Mouse (Mus musculus): ENCODE data around the gene Zmynd12.

Gene Zmynd12

GRCm38 (mm10) chr4:119450436-119450835, 27.8 kb downstream of the Zmynd12 start:
- no peak for DNase-seq

GRCm38 (mm10) chr4:119453128-119453527, 30.5 kb downstream of the Zmynd12 start:
- no peak for DNase-seq

- no peak for DNase-seq
Observed at GRCm38 (mm10) chr4:119453533-119453932, 30.9 kb downstream of the Zmynd12 start.

GRCm38 (mm10) chr4:119460296-119460695, 37.7 kb downstream of the Zmynd12 start:
- DNase-seq = peak; percentile 34

- DNase-seq = peak; percentile 57
Observed at GRCm38 (mm10) chr4:119460728-119461141, 38.1 kb downstream of the Zmynd12 start.

- no peak for DNase-seq
Observed at GRCm38 (mm10) chr4:119462457-119462856, 39.8 kb downstream of the Zmynd12 start.

GRCm38 (mm10) chr4:119462858-119463755, 40.5 kb downstream of the Zmynd12 start:
- DNase-seq = peak; percentile 78

- no peak for DNase-seq
Observed at GRCm38 (mm10) chr4:119463756-119464419, 41.3 kb downstream of the Zmynd12 start.

GRCm38 (mm10) chr4:119465841-119466240, 43.2 kb downstream of the Zmynd12 start:
- no peak for DNase-seq

- peak; percentile 65 for DNase-seq
Observed at GRCm38 (mm10) chr4:119467720-119468380, 45.2 kb downstream of the Zmynd12 start.

- no peak for DNase-seq
Observed at GRCm38 (mm10) chr4:119472545-119472944, 49.9 kb downstream of the Zmynd12 start.

GRCm38 (mm10) chr4:119473150-119473549, 50.5 kb downstream of the Zmynd12 start:
- no peak for DNase-seq

GRCm38 (mm10) chr4:119483051-119483450, 60.4 kb downstream of the Zmynd12 start:
- no peak for DNase-seq

- no peak for DNase-seq
Observed at GRCm38 (mm10) chr4:119484882-119485281, 62.3 kb downstream of the Zmynd12 start.

GRCm38 (mm10) chr4:119489666-119490065, 67.1 kb downstream of the Zmynd12 start:
- DNase-seq = no peak

GRCm38 (mm10) chr4:119490806-119491205, 68.2 kb downstream of the Zmynd12 start:
- peak; percentile 29 for DNase-seq

- DNase-seq = peak; percentile 45
Observed at GRCm38 (mm10) chr4:119492291-119492932, 69.8 kb downstream of the Zmynd12 start, which contains the start of gene Rimkla. TSS of gene Rimkla (minus strand) at chr4:119492628.

- no peak for DNase-seq
Observed at GRCm38 (mm10) chr4:119492933-119493327, 70.3 kb downstream of the Zmynd12 start.

- no peak for DNase-seq
Observed at GRCm38 (mm10) chr4:119498319-119498848, 75.8 kb downstream of the Zmynd12 start.

- DNase-seq = no peak
Observed at GRCm38 (mm10) chr4:119511591-119511990, 89.0 kb downstream of the Zmynd12 start.

- DNase-seq = peak; percentile 42
Observed at GRCm38 (mm10) chr4:119512731-119513141, 90.1 kb downstream of the Zmynd12 start.
